Mouse (Mus musculus) CH12.LX (cell line): ENCODE data around the gene Synj2.

Source experiments
- CHD1 ChIP-seq: IDR thresholded peaks from 2 replicates; pipeline ENCODE4 v1.6.1; 2012; ENCODE audit warnings: low read depth, low read length, improper control_type of control experiment, inconsistent platforms
- CTCF ChIP-seq, 2 experiments: IDR thresholded peaks in 1 of 2; conservative IDR thresholded peaks in 1 of 2; 2 replicates each; pipeline ENCODE4 v1.5.1; 2011 to 2012; ENCODE audit warnings: low read depth in 2 of 2, low read length in 2 of 2, improper control_type of control experiment in 1 of 2, inconsistent platforms in 1 of 2, mild to moderate bottlenecking in 1 of 2, moderate library complexity in 1 of 2
- E2F4 ChIP-seq: IDR thresholded peaks from 2 replicates; pipeline ENCODE4 v1.6.1; 2011; ENCODE audit warnings: low read depth, low read length, improper control_type of control experiment; ENCODE audit not compliant: insufficient replicate concordance
- EP300 ChIP-seq: IDR thresholded peaks from 2 replicates; pipeline ENCODE4 v1.6.1; 2011; ENCODE audit warnings: low read length, improper control_type of control experiment
- IRF4 ChIP-seq: IDR thresholded peaks from 2 replicates; pipeline ENCODE4 v1.6.1; 2014; ENCODE audit warnings: low read depth, mild to moderate bottlenecking, inconsistent platforms, low read length, improper control_type of control experiment
- MAX ChIP-seq: IDR thresholded peaks from 2 replicates; pipeline ENCODE4 v1.6.1; 2011; ENCODE audit warnings: low read length, improper control_type of control experiment
- NRF1 ChIP-seq: IDR thresholded peaks from 2 replicates; pipeline ENCODE4 v1.6.1; 2014; ENCODE audit warnings: low read depth, mild to moderate bottlenecking, inconsistent platforms, low read length, improper control_type of control experiment, moderate library complexity
- POLR2AphosphoS2 ChIP-seq: IDR thresholded peaks from 2 replicates; pipeline ENCODE4 v1.6.1; 2011; ENCODE audit warnings: low read depth, low read length, improper control_type of control experiment
- SIN3A ChIP-seq: IDR thresholded peaks from 2 replicates; pipeline ENCODE4 v1.6.1; 2012; ENCODE audit warnings: low read length, improper control_type of control experiment, inconsistent platforms

DNA sequence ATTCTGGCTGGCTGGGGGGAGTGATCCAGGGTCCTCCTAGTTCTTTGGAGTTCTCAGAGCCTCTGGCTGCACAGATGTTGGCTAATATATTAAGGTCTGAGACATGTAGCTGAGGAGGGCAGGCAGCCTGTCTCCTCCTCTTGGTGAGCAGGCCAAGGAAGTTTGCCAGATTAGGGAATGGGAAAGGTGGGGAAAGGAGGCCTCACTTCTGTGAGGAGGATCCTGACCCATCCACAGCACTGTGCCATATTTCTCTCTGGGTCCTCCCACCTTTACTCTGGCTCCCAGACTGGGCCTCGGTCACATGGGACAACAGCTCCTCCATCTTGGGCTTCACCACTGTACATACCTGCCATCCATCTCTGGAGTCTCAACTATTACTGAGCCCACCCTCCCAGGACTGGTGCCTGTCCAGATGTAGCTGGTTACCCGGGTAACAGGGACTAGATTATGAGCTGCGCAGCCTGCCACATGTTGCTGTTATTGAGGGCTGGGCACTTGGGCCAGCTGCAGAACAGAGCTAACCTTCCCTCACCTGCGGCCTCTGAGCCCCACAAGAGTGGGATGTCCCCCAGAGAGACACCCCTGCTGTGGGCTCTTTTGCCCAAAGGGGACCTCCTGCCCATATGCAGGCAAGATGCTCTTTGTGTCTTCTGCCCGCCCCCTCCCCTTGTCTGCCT, 66.2 kb downstream of the Synj2 start:
- TF ChIP-seq CTCF (conservative IDR thresholded peaks at IDR 0.05 in 1 of 2, IDR thresholded peaks at IDR 0.05 in 1 of 2; ENCODE audit: low read depth in 2 of 2, low read length in 2 of 2) (no peak), NRF1 (no peak), MAX (no peak; the same call in 1 of the 2 replicates), E2F4 (no peak), IRF4 (no peak), EP300 (no peak), CHD1 (no peak), POLR2AphosphoS2 (no peak), SIN3A (no peak)
